Mouse (Mus musculus) embryo, embryonic 10 days (tissue): ENCODE results near the gene Rfx7.
"Not testable (repeated sequence)": the region's sequence is repeated elsewhere in the genome, so short reads cannot be mapped to it uniquely, and the experiment has no call there.

Experiments
- DNase-seq: peaks from one replicate; pipeline ENCODE4 v3.0.0-alpha.2; 2015; ENCODE audit warnings: low spot score

Rfx7 gene

DNA sequence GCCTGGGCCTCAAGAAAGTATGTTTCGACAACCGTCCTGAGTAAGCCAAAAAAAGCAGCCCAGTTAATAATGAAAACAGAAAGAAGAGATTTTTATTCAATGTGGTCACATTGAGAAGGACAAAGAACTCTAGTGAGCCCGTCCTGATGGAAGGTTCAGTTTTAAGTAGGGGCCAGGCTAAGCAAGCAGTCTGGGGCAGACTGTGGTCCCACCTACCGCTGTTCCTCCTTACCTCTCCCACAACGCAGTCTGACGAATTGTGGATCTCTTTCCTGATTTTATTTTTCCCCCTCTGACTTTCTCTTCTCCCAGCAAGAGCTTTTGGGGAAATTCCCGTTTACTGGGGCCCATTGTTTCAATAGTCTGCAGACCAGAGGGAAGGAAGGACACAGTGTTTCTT is 108.6 kb downstream of the Rfx7 start:
- peak; percentile 13 for DNase-seq

DNA sequence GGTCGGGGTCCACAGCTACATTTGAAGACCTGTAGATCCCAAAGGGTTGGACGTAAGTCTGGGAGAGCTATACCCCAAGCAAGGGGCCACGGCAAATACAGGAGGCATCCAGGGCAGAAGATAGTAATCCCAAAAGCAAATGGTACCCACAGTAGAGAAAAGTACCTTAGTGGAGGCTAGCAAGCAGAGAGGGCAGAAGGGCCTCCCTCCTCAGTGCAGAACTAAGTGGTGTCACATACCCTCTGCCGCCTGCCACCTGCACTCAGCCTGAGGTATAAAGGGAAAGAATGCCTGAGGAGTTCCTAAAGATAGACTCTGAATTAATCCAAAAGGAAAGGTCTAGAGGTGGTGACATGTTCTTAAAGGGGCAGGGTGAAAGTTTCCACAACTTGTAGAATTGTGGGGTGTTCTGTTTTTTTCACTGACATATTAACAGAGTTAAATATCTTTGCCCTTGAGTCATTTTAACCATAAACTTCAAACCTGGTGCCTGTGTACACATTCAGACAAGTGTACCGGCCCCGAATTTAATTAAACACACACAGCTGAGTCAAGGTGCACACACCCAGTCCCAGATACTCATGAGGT is 109.1 kb downstream of the Rfx7 start:
- no peak for DNase-seq

DNA sequence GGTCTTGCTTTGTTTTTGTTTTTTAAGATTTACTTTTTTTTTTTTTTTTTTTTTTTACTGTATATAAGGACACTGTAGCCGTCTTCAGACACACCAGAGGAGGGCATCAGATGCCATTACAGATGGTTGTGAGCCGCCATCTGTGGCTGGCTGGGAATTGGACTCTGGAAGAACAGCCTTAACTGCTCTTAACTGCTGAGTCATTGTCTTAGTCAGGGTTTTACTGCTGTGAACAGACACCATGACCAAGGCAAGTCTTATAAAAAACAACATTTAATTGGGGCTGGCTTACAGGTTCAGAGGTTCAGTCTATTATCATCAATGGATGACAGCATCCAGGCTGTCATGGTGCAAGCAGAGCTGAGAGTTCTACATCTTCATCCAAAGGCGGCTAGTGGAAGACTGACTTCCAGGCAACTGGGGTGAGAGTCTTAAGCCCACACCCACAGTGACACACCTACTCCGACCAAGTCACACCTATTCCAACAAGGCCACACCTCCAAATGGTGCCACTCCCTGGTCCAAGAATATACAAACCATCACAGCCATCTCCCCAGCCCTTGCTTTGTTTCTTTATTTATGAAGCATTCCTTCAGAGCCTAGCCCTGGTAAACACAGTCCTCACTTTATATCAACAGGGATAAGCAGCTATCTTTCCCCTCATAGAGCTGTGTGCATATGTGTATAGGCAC is 110.9 kb downstream of the Rfx7 start:
- DNase-seq = not testable (repeated sequence)

DNA sequence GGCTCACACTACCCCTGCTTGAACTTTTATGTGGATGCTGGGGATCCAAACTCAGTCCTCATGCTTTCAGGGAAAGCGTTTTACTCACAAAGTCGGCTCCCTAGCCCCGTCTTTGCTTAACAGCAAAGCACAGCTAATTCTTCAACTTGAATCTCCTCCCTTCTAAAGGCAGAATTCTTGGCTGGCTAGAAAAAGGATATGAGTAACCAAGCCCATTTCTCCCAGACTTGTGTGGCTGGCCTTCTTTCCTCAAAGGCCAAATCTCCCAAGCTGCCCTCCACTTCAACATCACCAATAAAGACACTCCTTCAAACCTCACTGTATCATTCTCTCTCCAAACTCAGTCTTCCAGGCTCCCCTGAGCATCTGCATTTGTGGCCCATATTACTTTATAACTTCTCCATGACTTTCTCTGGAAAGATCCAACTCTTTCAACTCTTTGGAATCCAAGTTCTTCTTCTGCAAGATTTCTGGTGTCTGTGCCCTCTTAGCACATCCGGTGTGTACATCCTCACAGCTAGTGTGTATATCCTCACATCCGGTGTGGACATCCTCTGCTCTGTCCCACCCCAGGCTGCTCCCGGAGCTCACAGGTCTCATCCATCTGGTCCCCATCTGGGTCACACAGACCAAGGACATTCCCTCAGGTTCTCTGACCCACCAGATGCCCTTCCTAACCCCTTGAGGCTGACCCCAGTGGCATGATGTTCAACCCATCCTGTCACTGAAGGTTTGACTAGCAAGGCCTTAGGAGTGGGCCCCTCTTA is 111.8 kb downstream of the Rfx7 start:
- DNase-seq = peak; percentile 47

DNA sequence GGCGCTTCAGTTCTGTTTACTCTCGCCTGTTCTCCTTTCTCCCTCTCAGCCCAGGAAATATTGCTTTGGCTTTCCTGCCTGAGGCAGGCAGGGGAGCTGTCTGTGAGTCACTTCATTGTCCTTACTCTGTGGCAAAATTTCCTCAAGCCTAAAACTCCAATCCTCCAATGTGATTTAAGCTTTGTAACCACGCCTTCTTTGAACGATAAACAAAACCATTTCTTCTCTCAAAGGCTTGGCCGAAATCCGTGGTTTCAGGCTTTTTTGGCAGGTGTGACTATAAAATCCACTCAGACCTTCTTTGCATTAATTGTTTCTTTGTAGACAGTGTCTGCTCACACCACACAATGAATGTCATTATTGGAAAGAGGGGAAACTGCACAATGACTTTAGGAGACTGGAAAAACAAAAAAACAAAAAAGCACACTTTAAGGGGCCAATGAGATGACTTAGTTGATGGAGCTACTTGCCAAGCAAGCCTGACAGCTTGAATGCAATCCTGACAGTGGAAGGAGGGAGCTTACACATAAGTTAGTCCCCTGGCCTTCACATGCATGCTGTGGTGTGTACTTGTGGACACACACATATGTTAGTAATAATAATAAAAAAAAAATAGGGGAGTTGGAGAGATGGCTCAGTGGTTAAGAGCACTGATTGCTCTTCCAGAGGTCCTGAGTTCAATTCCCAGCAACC is 112.5 kb downstream of the Rfx7 start:
- DNase-seq = no peak

DNA sequence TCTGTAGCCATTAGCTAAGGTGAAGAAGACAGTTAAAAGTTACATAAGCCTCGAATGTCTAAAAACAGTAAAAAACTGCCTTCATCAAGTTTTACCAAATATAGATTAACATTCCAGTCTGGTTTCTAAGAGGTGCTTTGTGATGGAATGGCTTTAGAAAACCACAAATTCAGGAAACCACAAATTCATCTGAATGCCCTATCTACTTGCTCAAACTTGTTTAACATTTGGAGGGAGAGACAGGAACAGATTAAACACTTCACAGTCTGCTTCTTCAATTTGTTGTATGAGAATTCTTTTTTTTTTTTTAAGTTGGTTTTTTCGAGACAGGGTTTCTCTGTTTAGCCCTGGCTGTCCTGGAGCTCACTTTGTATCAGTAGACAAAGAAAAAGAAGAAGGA is 117.7 kb downstream of the Rfx7 start:
- DNase-seq = no peak

DNA sequence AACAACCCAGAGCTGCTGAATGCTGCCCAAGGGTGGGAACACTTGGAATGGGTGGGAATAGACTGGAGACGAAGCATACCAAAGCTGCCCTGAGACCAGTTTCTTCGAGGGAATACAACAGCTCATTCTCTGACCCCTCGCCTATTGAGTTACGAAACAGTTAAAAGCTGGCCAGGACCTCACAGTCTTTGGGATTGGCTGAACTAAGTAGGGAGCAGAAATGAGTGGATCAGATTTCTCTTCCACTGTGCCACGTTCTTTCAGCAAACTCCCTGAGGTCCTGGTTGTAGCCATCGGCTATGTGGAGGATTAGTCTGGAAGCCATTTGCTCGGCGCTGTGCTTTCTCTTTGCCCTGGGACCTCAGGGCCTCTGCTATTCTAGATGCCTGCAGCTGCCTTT is 120.9 kb downstream of the Rfx7 start:
- DNase-seq = peak; percentile 86

DNA sequence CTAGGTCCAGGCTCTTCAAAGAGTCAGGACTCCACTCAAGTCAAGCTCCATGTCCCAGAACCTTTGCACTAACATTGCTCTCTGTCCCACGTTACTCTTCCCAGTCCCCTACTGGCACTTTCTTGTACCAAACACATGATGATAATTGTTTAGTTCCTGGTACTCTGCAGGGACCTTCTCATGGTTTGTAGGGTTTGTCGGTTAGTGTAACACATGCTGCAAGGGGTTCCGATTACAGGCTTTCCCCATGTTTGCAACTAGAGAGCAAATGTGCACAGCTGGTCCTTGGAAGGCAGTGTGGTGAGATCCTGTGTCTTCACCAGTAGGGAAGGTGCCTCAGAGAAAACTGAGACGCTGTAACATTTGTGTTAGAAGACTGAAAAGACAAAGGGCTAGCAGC is 121.5 kb downstream of the Rfx7 start:
- no peak for DNase-seq

DNA sequence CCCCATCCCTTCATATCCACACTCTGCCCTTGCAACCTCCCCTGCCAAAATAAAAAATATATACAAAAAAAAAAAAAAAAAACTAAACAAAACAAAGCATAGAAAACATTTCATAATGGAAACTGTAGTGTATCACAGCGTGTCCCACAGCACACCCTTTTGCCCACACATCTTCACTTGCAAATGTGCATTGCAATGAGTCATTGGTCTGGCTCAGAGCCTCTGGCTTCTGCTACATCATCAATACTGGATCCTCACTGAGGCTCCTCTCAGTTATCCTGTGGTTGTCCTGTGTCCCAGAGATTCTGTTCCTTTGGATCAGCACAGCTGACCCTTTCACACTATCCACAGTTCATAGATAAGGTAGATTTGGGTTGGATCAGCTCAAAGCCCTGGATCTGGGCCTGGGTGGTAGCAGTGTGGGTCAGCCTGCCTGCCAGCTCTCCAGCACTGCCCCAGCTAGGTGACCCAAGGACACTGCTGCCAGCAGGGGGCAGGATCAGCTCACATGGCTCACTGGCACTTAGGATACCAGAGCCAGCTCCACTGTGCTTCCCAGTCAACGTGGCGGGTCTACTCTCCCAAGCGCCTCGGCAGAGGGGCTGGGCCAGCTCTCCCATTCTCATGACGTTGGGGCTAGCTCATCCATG is 122.7 kb downstream of the Rfx7 start:
- DNase-seq = peak; percentile 85

DNA sequence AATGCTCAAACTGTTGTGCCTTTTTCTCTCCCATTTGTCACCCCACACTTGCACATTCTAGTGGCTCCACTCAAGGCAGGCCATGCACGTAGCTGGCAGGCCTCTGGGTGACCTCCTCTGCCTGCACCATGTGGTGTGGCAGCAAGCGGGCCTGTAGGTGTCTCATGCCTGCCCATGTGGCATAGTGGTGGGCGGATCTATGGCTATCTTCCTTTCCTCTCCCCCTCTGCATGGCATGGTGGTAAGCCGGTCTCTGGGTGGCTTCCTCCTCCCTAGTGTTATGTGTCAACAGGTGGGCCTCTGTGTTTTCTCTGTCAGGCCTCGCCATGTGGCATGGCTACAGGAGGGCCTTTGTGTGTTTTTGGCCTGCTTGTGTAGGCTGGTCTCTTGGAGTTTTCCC is 123.6 kb downstream of the Rfx7 start:
- no peak for DNase-seq

DNA sequence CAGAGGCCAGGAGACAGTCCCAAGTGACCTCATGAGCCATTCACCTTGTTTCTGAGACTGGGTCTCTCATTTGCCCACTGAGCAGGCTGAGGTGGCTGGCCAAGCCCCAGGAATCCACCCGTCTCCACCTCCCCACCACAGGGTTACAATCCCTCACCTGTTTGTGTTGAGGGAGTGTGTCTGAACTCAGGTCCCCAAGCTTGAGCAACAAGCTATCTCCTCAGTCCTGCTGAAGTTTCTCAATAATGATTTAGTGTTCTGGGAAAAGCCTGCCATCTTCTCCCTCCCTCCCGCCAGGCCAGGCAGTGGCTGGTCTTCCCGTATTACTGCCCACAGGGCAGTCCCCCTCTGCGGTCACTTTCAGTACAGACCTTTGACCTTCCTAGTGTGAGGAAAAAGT is 124.5 kb downstream of the Rfx7 start:
- DNase-seq = no peak

DNA sequence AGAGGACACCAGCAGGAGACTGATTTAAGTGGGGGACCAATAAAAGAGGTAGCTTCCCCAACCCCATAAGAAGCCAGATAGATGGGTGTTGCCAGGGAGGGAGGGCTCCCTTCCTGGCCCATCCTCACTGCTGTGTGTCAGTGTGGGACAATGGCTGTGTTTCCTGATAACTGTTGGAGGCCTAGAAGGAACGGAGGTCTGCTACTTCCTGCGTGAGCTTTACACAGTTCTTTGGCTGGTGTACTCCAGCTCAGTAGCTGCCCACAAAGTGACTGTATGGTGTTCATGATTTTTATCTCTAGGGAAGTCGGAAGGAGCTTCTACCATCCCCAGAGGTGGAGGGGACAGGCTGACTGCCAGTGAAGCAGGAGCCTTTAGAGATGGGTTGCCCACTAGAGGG is 124.9 kb downstream of the Rfx7 start:
- no peak for DNase-seq

DNA sequence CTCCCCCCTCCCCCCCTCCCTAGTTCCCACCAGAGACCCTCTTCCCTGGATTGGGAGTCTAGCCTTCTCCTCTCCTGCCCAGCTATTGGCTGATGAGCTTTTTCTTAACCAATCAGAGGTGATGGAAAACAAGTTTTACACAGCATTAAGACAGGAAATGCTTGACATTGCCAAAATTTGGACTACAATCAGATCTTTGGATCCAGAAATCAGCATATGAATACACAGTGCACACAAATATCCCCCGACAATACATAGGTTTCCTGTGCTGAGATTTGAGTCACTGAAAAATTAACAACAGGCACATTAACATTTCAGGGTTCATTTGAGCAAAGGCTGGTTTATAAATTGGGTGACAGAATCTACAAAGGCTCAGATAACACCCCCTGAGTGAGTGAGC is 125.7 kb downstream of the Rfx7 start:
- DNase-seq = no peak

DNA sequence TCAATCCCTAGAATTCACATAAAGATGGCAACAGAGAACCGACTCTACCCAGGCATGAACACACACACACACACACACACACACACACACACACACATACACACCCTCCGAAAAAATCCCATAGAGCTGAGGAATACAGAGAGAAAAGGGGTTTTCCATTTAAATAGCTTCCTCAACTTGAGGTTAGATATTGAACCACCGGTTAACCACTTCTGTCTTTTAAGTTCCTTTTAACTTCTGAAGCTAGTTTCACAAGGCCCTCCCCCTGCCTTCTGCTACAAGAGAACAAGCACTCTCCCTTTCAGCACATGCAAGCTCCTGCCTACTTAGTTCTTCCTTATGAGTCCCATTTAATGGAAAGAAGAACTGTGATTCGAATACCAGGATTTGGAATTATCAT is 128.1 kb downstream of the Rfx7 start:
- DNase-seq = no peak

DNA sequence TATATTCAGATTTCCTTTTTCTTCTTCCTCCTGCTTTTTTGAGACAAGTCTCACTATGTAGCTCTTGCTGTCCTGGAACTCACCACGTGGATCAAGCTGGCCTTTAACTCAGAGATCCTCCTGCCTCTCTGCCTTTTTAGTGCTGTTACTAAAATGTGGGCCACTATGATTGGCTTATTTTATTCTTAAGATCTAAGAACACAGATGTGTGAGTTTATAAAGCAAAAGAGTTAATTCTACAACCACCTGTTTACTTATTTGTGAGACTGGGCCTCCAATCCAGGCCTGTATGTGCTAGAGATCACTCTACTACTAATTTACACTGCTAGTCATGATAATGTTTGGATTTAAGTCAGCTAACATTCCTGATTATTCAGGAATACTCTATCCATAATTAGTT is 128.9 kb downstream of the Rfx7 start:
- DNase-seq = no peak

DNA sequence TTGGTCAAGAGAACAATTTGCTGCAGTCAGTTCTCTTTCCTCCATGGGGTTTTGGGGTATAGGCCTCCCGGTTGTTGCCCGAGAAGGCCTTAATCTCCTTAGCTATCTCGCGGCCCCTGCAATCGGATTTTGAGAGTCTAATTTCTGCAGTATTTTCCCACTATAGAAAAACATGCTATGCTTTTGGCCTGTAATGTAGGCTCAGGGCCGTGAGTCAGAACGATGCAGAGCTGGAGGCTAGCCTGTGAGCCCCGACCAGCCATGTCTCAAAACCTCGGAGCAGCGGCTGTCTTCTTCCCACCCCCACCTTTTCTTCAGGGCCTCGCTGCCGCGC is 129.5 kb downstream of the Rfx7 start:
- no peak for DNase-seq

DNA sequence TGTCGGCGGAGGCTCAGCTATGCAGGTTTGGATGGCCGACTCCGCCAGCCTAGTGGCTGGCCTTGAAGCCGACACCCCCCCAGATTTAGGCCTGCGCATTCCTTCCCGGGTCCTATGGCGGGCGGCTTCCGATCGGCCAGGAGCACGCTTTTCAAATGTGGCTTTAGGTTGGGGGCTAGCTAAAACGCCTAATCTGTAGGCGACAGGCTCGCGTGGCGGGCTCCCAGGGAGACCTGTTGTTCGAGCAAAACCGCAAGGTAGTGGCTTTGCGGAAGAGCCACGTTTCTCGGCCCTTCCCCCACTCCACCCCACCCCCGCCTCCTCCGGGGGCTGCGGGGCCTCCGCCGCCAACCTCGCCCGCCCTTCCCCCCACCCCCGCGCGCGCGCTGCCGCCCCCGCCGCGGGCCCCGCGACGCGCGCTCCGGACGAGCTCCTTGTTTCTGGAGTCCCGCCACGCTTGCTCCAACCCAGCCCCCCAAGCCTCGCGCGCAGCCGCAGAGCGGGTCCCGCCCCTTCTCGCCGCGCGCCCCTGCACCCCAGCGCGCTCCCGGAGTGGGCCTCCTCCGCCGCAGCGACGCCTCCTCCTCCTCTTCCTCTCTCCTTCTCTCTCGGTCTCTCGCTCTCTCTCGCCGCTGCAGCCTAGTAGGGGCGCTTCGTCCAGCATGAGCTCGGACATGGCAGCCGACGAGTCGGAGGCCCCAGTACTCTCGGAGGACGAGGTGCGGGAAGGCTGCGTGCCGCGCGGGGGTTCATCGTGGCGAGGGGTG is 130.0 kb downstream of the Rfx7 start, which contains the start of gene Nedd4:
Nedd4 (plus strand) TSS at position 452 of the 767 bp plus-strand sequence.
- DNase-seq = peak; percentile 94

DNA sequence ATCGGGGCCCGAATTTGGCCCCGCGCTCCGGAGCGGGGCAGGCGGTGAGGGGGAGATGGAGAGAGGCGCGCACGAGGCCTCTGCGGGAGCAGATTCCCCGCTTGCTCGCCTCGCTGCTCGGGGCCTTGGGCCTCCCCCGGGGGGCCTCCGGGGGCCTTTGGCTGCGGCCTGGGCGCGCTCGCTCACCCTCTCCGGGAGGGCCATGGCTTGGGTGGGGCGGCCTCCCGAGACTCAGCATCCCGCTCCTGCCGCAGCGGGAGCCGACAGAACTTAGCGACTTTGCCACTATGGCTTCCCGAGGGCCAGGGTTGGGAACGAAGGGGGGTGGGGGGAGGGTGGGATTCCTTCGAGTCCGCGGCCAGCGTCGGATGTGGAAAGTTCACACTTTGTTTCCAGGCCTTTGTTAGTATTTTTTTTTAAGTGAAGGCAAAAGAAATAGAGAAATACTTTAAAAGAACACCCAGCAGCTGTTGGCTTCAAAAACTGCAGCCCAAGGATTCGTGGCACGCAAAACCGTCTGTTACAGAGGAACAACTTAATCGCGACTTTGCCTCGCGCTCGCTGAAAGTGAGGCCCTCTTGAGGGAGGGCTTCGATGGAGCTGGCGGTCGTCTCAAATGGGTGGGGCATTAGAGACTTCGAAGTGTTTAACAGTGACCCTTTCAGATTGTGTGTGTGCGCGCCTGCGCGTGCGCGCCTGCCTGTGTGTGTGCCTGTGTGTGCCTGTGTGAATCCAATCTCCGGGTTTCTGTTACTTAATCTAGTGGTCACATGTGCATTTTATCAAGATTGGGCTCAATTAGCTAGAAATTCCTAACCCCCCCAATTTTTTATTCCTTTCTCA is 130.9 kb downstream of the Rfx7 start:
- DNase-seq = peak; percentile 92

DNA sequence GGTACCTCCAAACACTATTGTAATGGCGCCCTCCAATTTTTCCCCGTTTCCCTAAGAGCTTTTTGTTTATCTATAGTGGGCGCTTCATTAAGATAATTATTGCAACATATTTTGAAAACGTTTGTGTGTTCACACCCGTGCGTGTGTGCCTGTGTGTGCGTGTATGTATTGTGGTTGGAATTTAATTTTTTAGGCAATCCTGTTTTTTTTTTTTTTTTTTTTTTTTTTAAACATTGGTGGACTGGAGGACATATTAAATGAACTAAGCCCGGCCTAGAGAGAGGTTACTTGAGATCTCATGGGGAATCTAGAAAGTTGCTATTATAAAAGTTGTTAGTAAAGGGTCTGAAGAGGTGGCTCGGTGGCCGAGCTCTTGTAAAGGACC is 131.5 kb downstream of the Rfx7 start:
- DNase-seq = no peak
